Mouse (Mus musculus): ENCODE results near the gene Tns1.

DNA sequence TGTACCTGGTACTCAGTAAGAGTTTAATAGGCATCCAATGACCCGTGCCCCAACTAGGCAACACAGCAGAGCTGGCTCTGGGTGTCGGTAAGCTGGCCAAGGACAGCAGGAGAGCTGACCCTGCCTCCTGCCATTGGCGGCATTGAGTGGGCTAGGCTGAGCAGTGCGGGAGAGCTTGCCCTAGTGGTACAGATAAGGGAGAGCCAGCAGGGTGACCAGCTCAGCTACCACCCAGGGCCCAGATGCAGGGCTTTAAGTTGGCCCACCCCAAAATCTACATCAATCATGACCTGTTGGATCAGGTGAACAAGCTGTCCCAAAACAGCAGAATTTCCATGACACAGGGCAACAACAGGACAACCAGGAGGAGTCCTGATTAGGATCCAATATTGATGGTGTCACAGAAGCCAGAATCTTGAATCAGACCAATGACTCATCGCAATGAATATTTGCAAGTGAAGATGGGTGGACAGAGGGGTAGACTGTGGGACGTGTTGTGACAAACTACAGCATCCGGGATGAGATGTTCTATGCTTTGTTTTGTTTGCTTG lies 54.2 kb downstream of the Tns1 start:
- TF ChIP-seq CTCF (IDR thresholded peaks at IDR 0.05; ENCODE audit: control insufficient read depth, insufficient read depth, low read length) (no peak), POLR2A (IDR thresholded peaks at IDR 0.05; ENCODE audit: borderline replicate concordance, control insufficient read depth, low read depth, low read length) (no peak)

Data from bone marrow, adult 2 months (tissue).